Mouse (Mus musculus): ENCODE data around the gene AC140267.1. TPM values are rescaled to one million over a fixed set of nuclear protein-coding genes. Genes with fewer than 3 reads are reported as not detected.

Gene AC140267.1
- polyA plus RNA-seq, 1 experiment = not detected

- Histone ChIP-seq H3K4me3 (ENCODE audit: insufficient read depth, low read depth, low read length) (no peak overlapping the region), H3K27me3 (replicated peaks; ENCODE audit: control insufficient read depth, insufficient read depth, low read length) (no peaks in the 10 kb centered on the region)
- 80% methylated on average over 17 of the region's 17 CpGs for WGBS
Measured at GRCm38 (mm10) chr15:80228071-80228800, 7.4 kb upstream of the AC140267.1 start.

GRCm38 (mm10) chr15:80232331-80232730 lies 3.3 kb upstream of the AC140267.1 start:
- H3K4me3 ChIP-seq (ENCODE audit: insufficient read depth, low read depth, low read length) = no peak overlapping the region
- TF ChIP-seq CTCF (conservative IDR thresholded peaks at IDR 0.05; ENCODE audit: insufficient read depth, insufficient read length, low read depth, low read length) (no peak), POLR2A (IDR thresholded peaks at IDR 0.05; ENCODE audit: low read depth, low read length) (no peak)
- no peaks in the 10 kb centered on the region; the same call in none of the 2 replicates for H3K36me3 ChIP-seq (ENCODE audit: control insufficient read depth, insufficient read depth, low read length)
- H3K27ac ChIP-seq (ENCODE audit: insufficient read depth, low read depth, low read length) = no peak overlapping the region
- no peaks in the 10 kb centered on the region for H3K27me3 ChIP-seq (replicated peaks; ENCODE audit: control insufficient read depth, insufficient read depth, low read length)
- DNase-seq = no peak
- peaks cover 5% of the 10 kb centered on the region; the same call in 1 of the 2 replicates for H3K4me1 ChIP-seq (ENCODE audit: control insufficient read depth, insufficient read depth, low read length)
- 75% methylated on average over 2 of the region's 2 CpGs for WGBS

More at GRCm38 (mm10) chr15:80228071-80228800, 7.4 kb upstream of the AC140267.1 start:
- Histone ChIP-seq H3K4me1 (ENCODE audit: control insufficient read depth, insufficient read depth, low read length) (no peaks in the 10 kb centered on the region; the same call in 1 of the 2 replicates), H3K36me3 (ENCODE audit: control insufficient read depth, insufficient read depth, low read length) (no peaks in the 10 kb centered on the region), H3K27ac (ENCODE audit: insufficient read depth, low read depth, low read length) (no peak overlapping the region)
- DNase-seq = no peak
- no peak for TF ChIP-seq POLR2A (IDR thresholded peaks at IDR 0.05; ENCODE audit: low read depth, low read length)
- TF ChIP-seq CTCF (conservative IDR thresholded peaks at IDR 0.05; ENCODE audit: insufficient read depth, insufficient read length, low read depth, low read length) = no peak

DNA sequence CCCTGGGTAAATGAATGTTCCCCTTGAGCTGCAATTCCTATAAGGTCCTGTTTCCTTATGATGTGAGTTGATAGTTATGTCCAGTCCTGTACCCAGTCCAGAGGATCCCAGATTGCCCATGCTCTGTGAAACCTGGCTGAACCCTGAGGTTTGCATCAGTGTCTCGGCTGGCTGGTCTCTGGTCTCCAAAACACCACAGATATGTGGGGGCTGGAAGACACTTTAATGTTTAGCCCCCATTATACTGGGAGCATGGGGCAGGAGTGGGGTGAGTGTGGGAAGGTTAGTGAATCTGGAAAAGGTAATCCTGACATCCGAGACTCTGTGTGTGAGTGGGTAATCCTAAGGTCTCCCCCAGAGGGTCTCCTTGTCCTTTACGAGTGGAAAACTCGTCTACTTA lies 2.6 kb upstream of the AC140267.1 start:
- Histone ChIP-seq H3K4me1 (ENCODE audit: control insufficient read depth, insufficient read depth, low read length) (peaks cover 5% of the 10 kb centered on the region; the same call in 1 of the 2 replicates), H3K27me3 (replicated peaks; ENCODE audit: control insufficient read depth, insufficient read depth, low read length) (no peaks in the 10 kb centered on the region), H3K36me3 (ENCODE audit: control insufficient read depth, insufficient read depth, low read length) (no peaks in the 10 kb centered on the region; the same call in none of the 2 replicates), H3K27ac (ENCODE audit: insufficient read depth, low read depth, low read length) (peak overlapping the region; percentile 74; the same call in 1 of the 2 replicates), H3K4me3 (ENCODE audit: insufficient read depth, low read depth, low read length) (no peak overlapping the region)
- 55% methylated on average over 4 of the region's 4 CpGs for WGBS
- TF ChIP-seq POLR2A (IDR thresholded peaks at IDR 0.05; ENCODE audit: low read depth, low read length) = no peak
- TF ChIP-seq CTCF (conservative IDR thresholded peaks at IDR 0.05; ENCODE audit: insufficient read depth, insufficient read length, low read depth, low read length) = no peak
- no peak for DNase-seq

DNA sequence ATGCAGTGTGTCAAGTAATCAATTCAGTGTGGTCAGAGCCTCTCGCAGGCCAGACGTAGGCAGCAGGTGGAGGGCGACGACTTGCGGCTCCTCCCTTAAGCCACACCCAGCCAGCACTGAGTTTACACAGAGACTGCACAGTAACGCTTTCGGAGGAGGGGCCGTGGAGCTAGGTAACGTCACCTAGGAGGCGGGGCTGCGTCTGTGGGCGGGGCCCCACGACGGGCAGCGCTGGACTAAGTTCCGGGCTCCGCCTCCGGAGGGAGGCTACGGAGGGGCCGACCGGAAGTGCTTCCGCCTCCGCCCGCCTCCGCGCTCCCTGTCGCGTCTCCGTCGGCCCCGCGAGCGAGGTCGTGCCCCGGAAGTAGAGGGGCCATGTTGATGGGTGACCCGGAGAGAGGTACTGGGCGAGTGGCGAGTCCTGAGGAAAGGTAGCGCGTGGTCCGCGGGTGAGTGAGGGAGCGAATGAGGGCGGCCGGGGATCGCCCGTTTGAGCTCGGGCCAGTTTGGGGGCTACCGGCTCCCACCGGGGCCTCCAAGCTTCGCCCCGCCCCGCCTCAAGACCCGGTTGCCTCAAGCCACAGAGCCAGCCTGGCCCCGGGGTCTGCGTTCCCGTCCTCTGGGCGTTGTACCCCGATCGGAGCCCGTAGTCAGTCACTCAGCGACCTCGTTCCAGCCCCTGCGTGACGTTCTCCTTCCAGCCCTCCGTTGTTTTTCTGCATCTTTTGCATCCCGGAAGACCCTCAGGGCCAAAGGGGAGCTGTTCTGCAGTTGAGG lies 1.7 kb upstream of the AC140267.1 start, which contains the start of gene Mief1:
Gene Mief1, plus strand, starts transcription at position 286 of the 777 bp plus-strand sequence.
- Histone ChIP-seq H3K4me1 (ENCODE audit: control insufficient read depth, insufficient read depth, low read length) (peaks cover 5% of the 10 kb centered on the region; the same call in 1 of the 2 replicates), H3K27me3 (replicated peaks; ENCODE audit: control insufficient read depth, insufficient read depth, low read length) (no peaks in the 10 kb centered on the region), H3K27ac (ENCODE audit: insufficient read depth, low read depth, low read length) (peak within 1 kb of the TSS; percentile 74), H3K36me3 (ENCODE audit: control insufficient read depth, insufficient read depth, low read length) (no peaks in the 10 kb centered on the region; the same call in none of the 2 replicates), H3K4me3 (ENCODE audit: insufficient read depth, low read depth, low read length) (peak within 1 kb of the TSS; percentile 98)
- TF ChIP-seq CTCF (conservative IDR thresholded peaks at IDR 0.05; ENCODE audit: insufficient read depth, insufficient read length, low read depth, low read length) = peak; percentile 26; the same call in 1 of the 2 replicates
- TF ChIP-seq POLR2A (IDR thresholded peaks at IDR 0.05; ENCODE audit: low read depth, low read length) = peak; percentile 55
- under 1% methylated on average over 67 of the region's 67 CpGs for WGBS
- peak; percentile 99 for DNase-seq

- H3K36me3 ChIP-seq (ENCODE audit: control insufficient read depth, insufficient read depth, low read length) = peaks cover 5% of the 10 kb centered on the region
Measured at GRCm38 (mm10) chr15:80248135-80248534, 12.5 kb downstream of the AC140267.1 start.

GRCm38 (mm10) chr15:80248596-80248995 lies 13.0 kb downstream of the AC140267.1 start:
- Histone ChIP-seq H3K27me3 (replicated peaks; ENCODE audit: control insufficient read depth, insufficient read depth, low read length) (no peaks in the 10 kb centered on the region), H3K27ac (ENCODE audit: insufficient read depth, low read depth, low read length) (no peak overlapping the region), H3K4me3 (ENCODE audit: insufficient read depth, low read depth, low read length) (no peak overlapping the region)

More at GRCm38 (mm10) chr15:80248135-80248534, 12.5 kb downstream of the AC140267.1 start:
- H3K27me3 ChIP-seq (replicated peaks; ENCODE audit: control insufficient read depth, insufficient read depth, low read length) = no peaks in the 10 kb centered on the region
- DNase-seq = no peak
- no peak overlapping the region for H3K27ac ChIP-seq (ENCODE audit: insufficient read depth, low read depth, low read length)
- 93% methylated on average over 12 of the region's 12 CpGs for WGBS
- H3K4me1 ChIP-seq (ENCODE audit: control insufficient read depth, insufficient read depth, low read length) = no peaks in the 10 kb centered on the region; the same call in 1 of the 2 replicates
- no peak overlapping the region for H3K4me3 ChIP-seq (ENCODE audit: insufficient read depth, low read depth, low read length)
- TF ChIP-seq POLR2A (IDR thresholded peaks at IDR 0.05; ENCODE audit: low read depth, low read length) (no peak), CTCF (conservative IDR thresholded peaks at IDR 0.05; ENCODE audit: insufficient read depth, insufficient read length, low read depth, low read length) (no peak)

More at GRCm38 (mm10) chr15:80248596-80248995, 13.0 kb downstream of the AC140267.1 start:
- no peak for TF ChIP-seq CTCF (conservative IDR thresholded peaks at IDR 0.05; ENCODE audit: insufficient read depth, insufficient read length, low read depth, low read length)
- TF ChIP-seq POLR2A (IDR thresholded peaks at IDR 0.05; ENCODE audit: low read depth, low read length) = no peak
- H3K4me1 ChIP-seq (ENCODE audit: control insufficient read depth, insufficient read depth, low read length) = no peaks in the 10 kb centered on the region; the same call in 1 of the 2 replicates
- H3K36me3 ChIP-seq (ENCODE audit: control insufficient read depth, insufficient read depth, low read length) = peaks cover 5% of the 10 kb centered on the region
- WGBS = 89% methylated on average over 1 of the region's 1 CpGs
- DNase-seq = no peak
